Mouse (Mus musculus) kidney, embryonic 15.5 days (tissue): ENCODE measurements around the gene Ikzf1. TPM values are rescaled to one million over a fixed set of nuclear protein-coding genes. Genes with fewer than 3 reads are reported as not detected.

Source experiments
- ATAC-seq: fragments of 200-750 bp; cut with Nextera tagmentation; replicated peaks from 2 replicates; pipeline ENCODE4 v1.8.0; 2017; ENCODE audit warnings: moderate TSS enrichment; ENCODE audit not compliant: low FRiP score
- H3K27ac ChIP-seq: fragments of 300-500 bp; sonication (generic); 2 replicates; pipeline ENCODE4 v1.5.1; 2015; ENCODE audit warnings: mild to moderate bottlenecking, inconsistent platforms
- H3K27me3 ChIP-seq: fragments of 300-500 bp; sonication (generic); 2 replicates; pipeline ENCODE4 v1.6.1; 2015; ENCODE audit warnings: inconsistent platforms
- H3K36me3 ChIP-seq: fragments of 300-500 bp; sonication (generic); 2 replicates; pipeline ENCODE4 v1.6.1; 2015; ENCODE audit warnings: inconsistent platforms
- H3K4me1 ChIP-seq: fragments of 300-500 bp; sonication (generic); 2 replicates; pipeline ENCODE4 v1.6.1; 2015; ENCODE audit warnings: inconsistent platforms
- H3K4me2 ChIP-seq: fragments of 300-500 bp; sonication (generic); 2 replicates; pipeline ENCODE4 v1.6.1; 2015; ENCODE audit warnings: moderate library complexity, mild to moderate bottlenecking, inconsistent platforms
- H3K4me3 ChIP-seq: fragments of 300-500 bp; sonication (generic); replicated peaks from 2 replicates; pipeline ENCODE4 v1.5.1; 2015; ENCODE audit warnings: mild to moderate bottlenecking, inconsistent platforms
- H3K9ac ChIP-seq: fragments of 300-500 bp; sonication (generic); 2 replicates; pipeline ENCODE4 v1.6.1; 2015; ENCODE audit warnings: mild to moderate bottlenecking, inconsistent platforms
- H3K9me3 ChIP-seq: fragments of 300-500 bp; sonication (generic); replicated peaks from 2 replicates; pipeline ENCODE4 v1.6.1; 2016; ENCODE audit warnings: inconsistent platforms
- WGBS: fragments of 180-500 bp; shearing (Covaris S2); methylation state at CpG from one replicate; pipeline ENCODE4 v1.1.7; 2015; ENCODE audit warnings: mixed read lengths; 5-methylcytosine and 5-hydroxymethylcytosine counted together
- polyA plus RNA-seq: library from polyadenylated mRNA; unstranded; fragments of >200 nt; fragmentation: Nextera tagmentation; extraction: Ambion mirVana; gene quantifications from 2 replicates; pipeline ENCODE4 v1.2.1, GENCODE M21; 2015

Gene Ikzf1
- polyA plus RNA-seq, 1 experiment from 2014 or later = 1.3 TPM

- Histone ChIP-seq H3K4me1 (no peaks in the 10 kb centered on the region), H3K4me2 (no peak overlapping the region), H3K27ac (no peak overlapping the region), H3K9ac (no peak overlapping the region), H3K27me3 (peaks cover 8% of the 10 kb centered on the region; the same call in 1 of the 2 replicates), H3K9me3 (no peaks in the 10 kb centered on the region), H3K4me3 (no peak overlapping the region), H3K36me3 (no peaks in the 10 kb centered on the region)
- no peak for ATAC-seq
- 92% methylated on average over 7 of the region's 7 CpGs for WGBS
Measured at GRCm38 (mm10) chr11:11677165-11677564, 7.6 kb upstream of the Ikzf1 start.

DNA sequence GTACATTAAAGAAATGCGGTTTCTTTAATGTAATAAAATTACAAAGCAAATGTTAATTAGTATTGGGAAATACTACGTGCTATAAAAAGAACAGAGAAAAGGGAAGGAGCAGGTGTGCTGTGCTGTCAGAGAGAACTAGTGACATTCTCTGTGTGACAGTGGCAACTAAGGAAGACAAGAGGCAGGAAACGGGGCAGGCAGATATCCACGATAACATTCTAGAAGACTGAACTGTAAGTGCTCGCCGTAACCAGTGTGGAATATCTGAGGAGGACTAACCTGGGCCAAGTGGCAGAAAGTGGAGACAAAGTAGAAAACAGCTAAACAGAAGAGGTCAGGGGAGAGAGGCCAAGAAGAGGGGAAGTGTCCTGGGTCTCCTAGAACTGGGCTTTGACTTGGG, 5.8 kb upstream of the Ikzf1 start:
- Histone ChIP-seq H3K27me3 (peaks cover 24% of the 10 kb centered on the region), H3K9ac (no peak overlapping the region), H3K36me3 (no peaks in the 10 kb centered on the region), H3K4me3 (no peak overlapping the region), H3K4me1 (no peaks in the 10 kb centered on the region), H3K4me2 (no peak overlapping the region), H3K27ac (no peak overlapping the region), H3K9me3 (no peaks in the 10 kb centered on the region)
- no peak for ATAC-seq
- 77% methylated on average over 6 of the region's 6 CpGs for WGBS

GRCm38 (mm10) chr11:11684056-11684929, 510 bp upstream of the Ikzf1 start:
- Histone ChIP-seq H3K9me3 (no peaks in the 10 kb centered on the region), H3K27ac (no peak overlapping the region), H3K4me1 (peaks cover 19% of the 10 kb centered on the region), H3K36me3 (no peaks in the 10 kb centered on the region), H3K27me3 (peaks cover 69% of the 10 kb centered on the region), H3K4me3 (peak overlapping the region; percentile 72), H3K4me2 (peak overlapping the region; percentile 99), H3K9ac (no peak overlapping the region)
- WGBS = 63% methylated on average over 9 of the region's 9 CpGs
- no peak for ATAC-seq

DNA sequence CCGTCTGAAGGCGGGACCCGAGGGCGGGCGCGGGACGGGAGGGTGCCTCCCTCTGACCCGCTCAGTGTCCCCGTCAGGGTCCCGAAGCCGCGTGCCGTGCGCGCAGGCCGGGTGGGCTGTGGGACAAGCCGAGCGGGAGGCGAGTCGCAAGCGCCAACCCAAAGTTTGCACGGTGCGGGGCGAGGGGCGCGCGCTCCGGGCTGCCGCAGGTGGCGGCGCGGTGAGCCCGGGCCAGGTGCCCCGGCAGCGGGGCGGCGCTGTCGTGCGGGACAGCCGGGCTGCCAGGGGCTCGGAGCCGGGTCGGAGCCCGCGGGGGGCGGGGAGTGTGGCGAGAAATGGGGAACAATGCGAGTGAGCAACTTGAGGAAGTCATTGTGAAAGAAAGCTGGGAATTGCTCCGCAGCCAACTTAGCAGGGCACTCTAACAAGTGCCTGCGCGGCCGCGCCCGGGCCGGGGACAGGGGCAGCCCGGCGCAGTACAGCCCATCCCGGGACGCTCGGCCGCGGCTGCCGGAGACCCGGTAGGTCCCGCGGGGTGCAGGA, 1.1 kb downstream of the Ikzf1 start:
- no peaks in the 10 kb centered on the region for H3K36me3 ChIP-seq
- peak overlapping the region; percentile 72 for H3K4me3 ChIP-seq
- H3K27ac ChIP-seq = no peak overlapping the region
- under 1% methylated on average over 66 of the region's 66 CpGs for WGBS
- peak overlapping the region; percentile 99 for H3K4me2 ChIP-seq
- ATAC-seq = peak; percentile 85
- H3K4me1 ChIP-seq = peaks cover 19% of the 10 kb centered on the region
- H3K9me3 ChIP-seq = no peaks in the 10 kb centered on the region
- peak overlapping the region; percentile 55 for H3K9ac ChIP-seq
- H3K27me3 ChIP-seq = peaks cover 78% of the 10 kb centered on the region

- WGBS = 11% methylated on average over 16 of the region's 16 CpGs
- Histone ChIP-seq H3K27ac (no peak overlapping the region), H3K36me3 (no peaks in the 10 kb centered on the region), H3K4me3 (peak overlapping the region; percentile 72), H3K9ac (peak overlapping the region; percentile 55; the same call in 1 of the 2 replicates), H3K4me2 (peak overlapping the region; percentile 99), H3K27me3 (peaks cover 73% of the 10 kb centered on the region), H3K9me3 (no peaks in the 10 kb centered on the region), H3K4me1 (peaks cover 19% of the 10 kb centered on the region)
- no peak for ATAC-seq
Measured at GRCm38 (mm10) chr11:11686569-11687051, 1.8 kb downstream of the Ikzf1 start.

- no peaks in the 10 kb centered on the region for H3K9me3 ChIP-seq
- WGBS = 89% methylated on average over 8 of the region's 8 CpGs
- H3K9ac ChIP-seq = no peak overlapping the region
- H3K4me3 ChIP-seq = no peak overlapping the region
- no peak overlapping the region for H3K27ac ChIP-seq
- no peak for ATAC-seq
- H3K27me3 ChIP-seq = peaks cover 67% of the 10 kb centered on the region
- H3K36me3 ChIP-seq = no peaks in the 10 kb centered on the region
- H3K4me2 ChIP-seq = no peak overlapping the region
- peaks cover 19% of the 10 kb centered on the region for H3K4me1 ChIP-seq
Measured at GRCm38 (mm10) chr11:11687551-11688185, 2.9 kb downstream of the Ikzf1 start.

GRCm38 (mm10) chr11:11688766-11689330, 4.0 kb downstream of the Ikzf1 start:
- no peak overlapping the region for H3K27ac ChIP-seq
- 74% methylated on average over 6 of the region's 6 CpGs for WGBS
- H3K4me1 ChIP-seq = peaks cover 19% of the 10 kb centered on the region
- H3K36me3 ChIP-seq = no peaks in the 10 kb centered on the region
- H3K27me3 ChIP-seq = peaks cover 56% of the 10 kb centered on the region
- no peaks in the 10 kb centered on the region for H3K9me3 ChIP-seq
- no peak overlapping the region for H3K4me2 ChIP-seq
- no peak overlapping the region for H3K9ac ChIP-seq
- H3K4me3 ChIP-seq = no peak overlapping the region
- ATAC-seq = no peak

DNA sequence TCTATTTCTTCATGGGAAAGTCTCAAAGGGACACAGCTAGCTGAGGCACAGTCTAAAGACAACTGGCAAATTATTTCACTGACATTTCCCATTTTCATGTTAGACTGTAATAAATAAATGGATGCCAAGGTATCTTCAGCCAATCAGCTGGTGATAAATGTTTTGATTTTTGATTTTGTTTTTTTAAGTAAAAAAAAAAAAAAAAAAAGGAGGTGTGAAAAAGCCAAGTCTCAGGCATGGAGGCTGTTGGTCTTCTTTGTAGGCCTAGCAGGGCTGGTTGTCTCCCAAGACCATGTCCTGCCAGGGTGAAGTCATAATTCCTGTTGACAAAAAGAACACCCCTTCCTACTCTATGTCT, 4.9 kb downstream of the Ikzf1 start:
- Histone ChIP-seq H3K9ac (no peak overlapping the region), H3K27me3 (peaks cover 48% of the 10 kb centered on the region), H3K36me3 (no peaks in the 10 kb centered on the region), H3K4me1 (peaks cover 19% of the 10 kb centered on the region), H3K4me2 (no peak overlapping the region), H3K4me3 (no peak overlapping the region), H3K27ac (no peak overlapping the region), H3K9me3 (no peaks in the 10 kb centered on the region)
- ATAC-seq = no peak

DNA sequence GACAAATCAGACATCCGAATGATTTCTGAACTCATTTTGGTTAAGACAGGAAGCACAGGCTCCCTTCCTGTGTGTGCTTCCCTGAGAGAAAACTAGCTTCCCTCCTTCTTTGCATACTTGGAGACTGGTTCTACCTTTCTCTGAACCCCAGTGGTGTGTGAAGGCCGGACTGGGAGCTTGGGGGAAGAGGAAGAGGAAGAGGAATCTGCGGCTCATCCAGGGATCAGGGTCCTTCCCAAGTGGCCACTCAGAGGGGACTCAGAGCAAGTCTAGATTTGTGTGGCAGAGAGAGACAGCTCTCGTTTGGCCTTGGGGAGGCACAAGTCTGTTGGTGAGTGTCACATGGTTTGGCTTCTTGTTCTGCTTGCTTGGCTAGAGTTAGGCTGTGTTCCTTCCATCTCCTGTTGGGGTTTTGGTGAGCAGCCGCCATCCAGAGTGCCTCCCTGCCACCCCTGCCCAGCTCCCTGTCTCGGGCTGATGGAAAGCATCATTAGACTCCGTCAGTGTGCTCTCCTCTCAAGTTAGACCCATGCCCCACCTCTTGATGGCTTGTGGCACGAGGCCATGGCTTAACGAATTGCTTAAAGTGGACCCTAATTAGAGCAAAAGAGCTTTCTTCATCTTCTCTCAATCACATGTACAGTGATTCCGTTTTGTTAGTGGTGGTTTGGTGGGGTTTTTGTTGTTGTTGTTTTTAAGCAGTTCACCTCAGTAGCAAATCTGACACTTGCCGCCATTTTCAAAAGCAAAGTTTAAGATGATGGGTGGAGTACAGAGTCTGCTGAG, 5.4 kb downstream of the Ikzf1 start:
- H3K4me3 ChIP-seq = no peak overlapping the region
- no peak for ATAC-seq
- no peak overlapping the region for H3K4me2 ChIP-seq
- peaks cover 42% of the 10 kb centered on the region for H3K27me3 ChIP-seq
- no peaks in the 10 kb centered on the region for H3K36me3 ChIP-seq
- H3K4me1 ChIP-seq = peaks cover 15% of the 10 kb centered on the region
- H3K27ac ChIP-seq = no peak overlapping the region
- H3K9me3 ChIP-seq = no peaks in the 10 kb centered on the region
- WGBS = 76% methylated on average over 11 of the region's 11 CpGs
- no peak overlapping the region for H3K9ac ChIP-seq

DNA sequence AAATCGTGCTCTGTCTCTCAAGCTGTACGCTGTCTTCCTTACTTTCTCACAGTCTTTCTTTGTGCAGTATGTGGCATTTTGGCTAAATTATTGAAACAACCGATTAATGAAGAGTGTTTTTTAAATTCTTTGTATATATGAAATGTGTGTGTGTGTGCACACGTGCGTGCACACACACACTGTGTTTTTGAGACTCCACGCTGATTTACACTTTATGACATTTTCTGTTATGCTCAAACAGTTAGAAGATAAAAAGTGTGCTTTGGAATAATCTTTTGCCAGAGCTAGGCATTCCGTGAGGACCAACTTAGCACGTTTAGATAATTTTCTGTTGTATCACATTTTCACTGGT, 6.0 kb downstream of the Ikzf1 start:
- Histone ChIP-seq H3K27ac (no peak overlapping the region), H3K9ac (no peak overlapping the region), H3K36me3 (no peaks in the 10 kb centered on the region), H3K9me3 (no peaks in the 10 kb centered on the region), H3K4me1 (peaks cover 11% of the 10 kb centered on the region), H3K4me2 (no peak overlapping the region), H3K27me3 (peaks cover 36% of the 10 kb centered on the region), H3K4me3 (no peak overlapping the region)
- ATAC-seq = no peak
- 93% methylated on average over 8 of the region's 8 CpGs for whole genome bisulfite sequencing

DNA sequence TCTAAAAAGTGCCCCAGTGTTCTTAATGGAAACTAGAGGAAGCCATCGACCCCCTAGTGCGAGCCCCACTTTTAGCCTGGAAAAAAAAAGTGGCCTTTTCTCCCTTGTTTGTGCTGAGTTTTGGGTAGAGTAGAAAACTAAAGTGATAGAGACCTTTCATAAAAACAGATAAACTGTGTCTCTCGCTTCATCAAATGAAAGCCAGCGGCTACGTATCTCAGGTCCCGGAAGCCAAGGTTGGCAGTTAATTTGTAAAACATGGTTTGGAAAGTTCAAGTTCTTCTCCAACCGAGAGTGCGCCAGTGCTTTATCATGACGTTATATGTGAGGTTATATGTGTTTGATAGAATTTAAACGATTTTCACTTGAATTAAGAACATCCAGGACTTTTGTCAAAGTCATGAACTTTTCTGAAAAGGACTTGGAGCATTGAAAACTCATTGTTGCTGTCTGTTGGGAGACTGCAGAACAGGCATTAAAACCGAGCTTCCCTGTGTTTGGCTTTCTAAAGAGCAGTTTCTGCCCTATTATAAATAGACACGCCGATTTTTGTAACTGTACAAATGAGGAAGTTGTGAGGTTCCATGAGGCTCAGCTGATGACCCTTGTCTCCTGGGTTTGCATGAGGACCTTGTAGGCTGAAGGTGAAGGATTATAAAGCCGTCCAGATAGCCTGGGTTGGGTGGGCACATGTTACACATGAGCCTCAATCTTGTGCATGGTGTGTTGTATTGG, 6.7 kb downstream of the Ikzf1 start:
- Histone ChIP-seq H3K4me1 (peaks cover 4% of the 10 kb centered on the region), H3K9me3 (no peaks in the 10 kb centered on the region), H3K4me2 (no peak overlapping the region), H3K27ac (no peak overlapping the region), H3K27me3 (peaks cover 31% of the 10 kb centered on the region), H3K36me3 (no peaks in the 10 kb centered on the region), H3K4me3 (no peak overlapping the region), H3K9ac (no peak overlapping the region)
- ATAC-seq = no peak
- 91% methylated on average over 14 of the region's 14 CpGs for WGBS
